Mouse (Mus musculus): ENCODE measurements around the gene Wnt9a. TPM values are rescaled to one million over a fixed set of nuclear protein-coding genes. Genes with fewer than 3 reads are reported as not detected.

Wnt9a gene
- total RNA-seq, 2 experiments from 2014 or later = 3.8 to 4.2 TPM

Small RNA genes lying within 50 kb of the gene (microRNA-seq; reads per million reads assigned to microRNA genes)
- 0 reads per million in 2 experiments for gene Gm24756

Other genes with a start within 250 kb of the Wnt9a start
- gene Obscn, start 170.5 kb upstream of the Wnt9a start, total RNA-seq (2021) = 100 to 1,000 TPM; 753 to 782 TPM
- gene Iba57, start 143.2 kb upstream of the Wnt9a start, total RNA-seq (2021) = 10 to 100 TPM; 17.6 to 19.6 TPM
- gene Gjc2, start 123.7 kb upstream of the Wnt9a start, total RNA-seq (2021) = under 1 TPM; 0.54 to 0.77 TPM
- gene Guk1, start 114.7 kb upstream of the Wnt9a start, total RNA-seq (2021) = 100 to 1,000 TPM; 108 to 133 TPM
- gene Mrpl55, start 104.4 kb upstream of the Wnt9a start, total RNA-seq (2021) = 100 to 1,000 TPM; 122 to 133 TPM
- 10 to 100 TPM in 1 of 2 experiments, 1 to 10 TPM in 1; 9.9 to 11.8 TPM for gene 2310033P09Rik, start 98.6 kb upstream of the Wnt9a start, total RNA-seq (2021)
- gene Arf1, start 78.7 kb upstream of the Wnt9a start, total RNA-seq (2021) = 100 to 1,000 TPM; 261 to 267 TPM
- not detected for gene Wnt3a, start 16.2 kb upstream of the Wnt9a start, total RNA-seq (2021)
- not detected for gene Prss38, start 68.7 kb downstream of the Wnt9a start, total RNA-seq (2021)
- gene Jmjd4, start 143.1 kb downstream of the Wnt9a start, total RNA-seq (2021) = 10 to 100 TPM; 11.1 to 12.0 TPM
- gene Snap47, start 144.3 kb downstream of the Wnt9a start, total RNA-seq (2021) = 10 to 100 TPM; 39.1 to 43.4 TPM
- gene Zfp867, start 165.5 kb downstream of the Wnt9a start, total RNA-seq (2021) = 1 to 10 TPM; 2.5 to 3.2 TPM
- gene Zkscan17, start 219.8 kb downstream of the Wnt9a start, total RNA-seq (2021) = 10 to 100 TPM; 12.5 to 14.2 TPM
- gene Nlrp3, start 234.6 kb downstream of the Wnt9a start, total RNA-seq (2021) = under 1 TPM; 0.31 to 0.47 TPM

Data from heart, adult 18-20 months (tissue).